Comparison of ENCODE assay signal across 21 mouse cellular contexts in genomic region chr4:122971646-122972045, GRCm38 (mm10). TPM values are rescaled to one million over a fixed set of nuclear protein-coding genes. Genes with fewer than 3 reads are reported as not detected.
DNase-seq lines count a peak whose midpoint lies in the region; ATAC-seq and TF ChIP-seq lines count a peak whose summit lies in the region.
"Had no signal": no experiment of that assay in that cellular context is flagged by ENCODE, and none has a peak within 500 bp of the region (broad histone marks: within the 10 kb centered on the region; RNA-seq: fewer than 3 reads in every experiment).

No protein-coding gene starts in this region.

- no peak for TF ChIP-seq POLR2A in liver, adult 2 months (IDR thresholded peaks at IDR 0.05; ENCODE audit: extremely low read depth, insufficient read depth, low read length)

- no peaks in the 10 kb centered on the region for H3K79me2 ChIP-seq in liver, adult 2 months (ENCODE audit: control insufficient read depth, insufficient read depth, low read length)

- H3K27me3 ChIP-seq in liver, adult 2 months (ENCODE audit: control insufficient read depth, insufficient read depth, low read length) = no peaks in the 10 kb centered on the region
- peaks cover 7% of the 10 kb centered on the region; the same call in 1 of the 2 replicates for H3K27me3 ChIP-seq in liver, embryonic 11.5 days (replicated peaks; ENCODE audit: control insufficient read depth, insufficient read depth, low read length)
- H3K27me3 ChIP-seq: embryonic facial prominence, embryonic 12.5 days; forebrain, embryonic 13.5 days; forebrain, embryonic 15.5 days had no signal

- TF ChIP-seq CTCF in liver, adult 2 months (IDR thresholded peaks at IDR 0.05; ENCODE audit: low read depth, low read length) = no peak

- no peaks in the 10 kb centered on the region for H3K36me3 ChIP-seq in liver, adult 2 months (ENCODE audit: control insufficient read depth, insufficient read depth, low read length)
- no peaks in the 10 kb centered on the region for H3K36me3 ChIP-seq in liver, embryonic 11.5 days (ENCODE audit: control insufficient read depth, insufficient read depth, low read length)
- H3K36me3 ChIP-seq: embryonic facial prominence, embryonic 10.5 days; embryonic facial prominence, embryonic 12.5 days; forebrain, embryonic 15.5 days had no signal

- DNase-seq in liver, adult 2 months (ENCODE audit: extremely low read depth, low read depth, low spot score) = no peak
- DNase-seq in liver, embryonic 11.5 days (ENCODE audit: low spot score) = no peak
- no peak for DNase-seq in c-Kit-positive CD71-positive TER-119-positive erythroid progenitor cells, embryonic 14.5 days (ENCODE audit: low spot score)
- DNase-seq in left cerebral cortex, adult 8-10 months (ENCODE audit: low spot score in 2 of 2) = no peak
- DNase-seq in gastrocnemius, postnatal 4 days (ENCODE audit: low spot score in 2 of 2) = no peak
- DNase-seq: adrenal gland, adult 2 months; adrenal gland, postnatal 10 days; adrenal gland, postnatal 25 days; cerebellum, adult 11 months; cerebellum, adult 18-20 months; cerebellum, adult 8-10 months; cerebellum, adult 9-11 months; cerebellum, postnatal 36 days; forebrain, postnatal 0 days had no signal

- WGBS in liver, adult 2 months = 73% methylated on average over 4 of the region's 4 CpGs
- 61% methylated on average over 4 of the region's 4 CpGs for WGBS in liver, embryonic 11.5 days

- H3K4me1 ChIP-seq in liver, adult 2 months (ENCODE audit: control insufficient read depth, insufficient read depth, low read length) = peaks cover 12% of the 10 kb centered on the region
- no peaks in the 10 kb centered on the region for H3K4me1 ChIP-seq in liver, embryonic 11.5 days (replicated peaks; ENCODE audit: control insufficient read depth, insufficient read depth, low read length)
- H3K4me1 ChIP-seq: embryonic facial prominence, embryonic 10.5 days; embryonic facial prominence, embryonic 12.5 days; forebrain, embryonic 13.5 days; forebrain, embryonic 15.5 days had no signal

- H3K4me2 ChIP-seq in liver, embryonic 11.5 days = no peak overlapping the region
- H3K4me2 ChIP-seq: embryonic facial prominence, embryonic 12.5 days; forebrain, embryonic 13.5 days; forebrain, embryonic 15.5 days had no signal

- no peaks in the 10 kb centered on the region for H3K9me3 ChIP-seq in liver, embryonic 11.5 days (ENCODE audit: control insufficient read depth, low read length)
- H3K9me3 ChIP-seq: embryonic facial prominence, embryonic 10.5 days; embryonic facial prominence, embryonic 12.5 days; forebrain, embryonic 13.5 days; forebrain, embryonic 15.5 days had no signal

- ATAC-seq in liver, embryonic 11.5 days (replicated peaks; ENCODE audit: low FRiP score) = no peak
- ATAC-seq in common myeloid progenitor, adult 5-6 weeks (replicated peaks; ENCODE audit: low read depth, poor library complexity, severe bottlenecking) = peak; percentile 65
- ATAC-seq in megakaryocyte, adult 5-6 weeks (ENCODE audit: poor library complexity, severe bottlenecking) = peak; percentile 67
- ATAC-seq: forebrain, embryonic 13.5 days; forebrain, embryonic 15.5 days; forebrain, postnatal 0 days had no signal

- peak overlapping the region; percentile 48 for H3K27ac ChIP-seq in liver, adult 2 months (replicated peaks; ENCODE audit: insufficient read depth, low read depth, low read length)
- H3K27ac ChIP-seq in liver, embryonic 11.5 days (ENCODE audit: low read depth, low read length) = no peak overlapping the region
- H3K27ac ChIP-seq: embryonic facial prominence, embryonic 10.5 days; embryonic facial prominence, embryonic 12.5 days; forebrain, embryonic 13.5 days; forebrain, embryonic 15.5 days had no signal

- no peak overlapping the region for H3K4me3 ChIP-seq in liver, adult 2 months (ENCODE audit: insufficient read depth, low read depth, low read length)
- no peak overlapping the region for H3K4me3 ChIP-seq in liver, embryonic 11.5 days (ENCODE audit: low read depth, low read length)
- H3K4me3 ChIP-seq: embryonic facial prominence, embryonic 10.5 days; embryonic facial prominence, embryonic 12.5 days; forebrain, embryonic 13.5 days; forebrain, embryonic 15.5 days had no signal

- H3K9ac ChIP-seq in liver, adult 2 months (ENCODE audit: low read depth, low read length) = no peak overlapping the region; the same call in 1 of the 2 replicates
- no peak overlapping the region for H3K9ac ChIP-seq in liver, embryonic 11.5 days (ENCODE audit: low read depth, low read length)
- H3K9ac ChIP-seq: embryonic facial prominence, embryonic 12.5 days; forebrain, embryonic 13.5 days; forebrain, embryonic 15.5 days; forebrain, postnatal 0 days had no signal

RNA-seq across cellular contexts. Expression of gene Mfsd2a, which starts 10.7 kb away (rescaled TPM):
- total RNA-seq in liver, adult 2 months (2014; rRNA removed) = 40.6 and 44.0 TPM in 2 replicates
- 32.8 and 62.5 TPM in 2 replicates for polyA plus RNA-seq in liver, adult 2 months (2012; rRNA removed)
- polyA plus RNA-seq in liver, embryonic 11.5 days (2014; fragmentation: Nextera tagmentation; extraction: Ambion mirVana) = 0.64 and 0.68 TPM in 2 replicates
- not detected in 2 replicates for total RNA-seq in common myeloid progenitor, adult 5-6 weeks (2017)
- 0.14 TPM in 1 of 2 replicates, not detected in the other for total RNA-seq in megakaryocyte, adult 5-6 weeks (2015)
- total RNA-seq in megakaryocyte, adult 5-6 weeks (2017) = 0.15 and 0.16 TPM in 2 replicates
- 10 to 100 TPM; 16.4 to 24.8 (median 20.1) TPM for total RNA-seq in left cerebral cortex, adult 8-10 months (2022)
- total RNA-seq in gastrocnemius, postnatal 4 days (2021) = 1 to 10 TPM in 1 of 2 experiments, under 1 TPM in 1; 0.75 to 1.1 TPM
- total RNA-seq: adrenal gland, postnatal 25 days had no signal

RNA-seq across cellular contexts. Expression of gene Mycl, which starts 23.8 kb away (rescaled TPM):
- 7.0 and 7.6 TPM in 2 replicates for total RNA-seq in liver, adult 2 months (2014; rRNA removed)
- polyA plus RNA-seq in liver, adult 2 months (2012; rRNA removed) = 3.3 and 3.6 TPM in 2 replicates
- polyA plus RNA-seq in liver, embryonic 11.5 days (2014; fragmentation: Nextera tagmentation; extraction: Ambion mirVana) = 3.1 and 4.0 TPM in 2 replicates
- total RNA-seq in common myeloid progenitor, adult 5-6 weeks (2017) = 1.5 and 3.7 TPM in 2 replicates
- total RNA-seq in megakaryocyte, adult 5-6 weeks (2015) = 2.6 and 4.0 TPM in 2 replicates
- 0.81 and 3.3 TPM in 2 replicates for total RNA-seq in megakaryocyte, adult 5-6 weeks (2017)
- 10 to 100 TPM; 12.1 to 13.1 (median 12.4) TPM for total RNA-seq in left cerebral cortex, adult 8-10 months (2022)
- total RNA-seq in gastrocnemius, postnatal 4 days (2021) = 10 to 100 TPM in 1 of 2 experiments, 1 to 10 TPM in 1; 8.9 to 10.8 TPM
- total RNA-seq: MEL had no signal

RNA-seq across cellular contexts. Expression of gene Trit1, which starts 44.8 kb away (rescaled TPM):
- 9.2 and 11.2 TPM in 2 replicates for total RNA-seq in liver, adult 2 months (2014; rRNA removed)
- 3.2 and 4.3 TPM in 2 replicates for polyA plus RNA-seq in liver, adult 2 months (2012; rRNA removed)
- 17.2 and 17.5 TPM in 2 replicates for polyA plus RNA-seq in liver, embryonic 11.5 days (2014; fragmentation: Nextera tagmentation; extraction: Ambion mirVana)
- total RNA-seq in common myeloid progenitor, adult 5-6 weeks (2017) = 26.4 and 39.4 TPM in 2 replicates
- total RNA-seq in megakaryocyte, adult 5-6 weeks (2015) = 10.7 and 16.5 TPM in 2 replicates
- total RNA-seq in megakaryocyte, adult 5-6 weeks (2017) = 21.0 and 22.3 TPM in 2 replicates
- 10 to 100 TPM; 16.0 to 20.3 (median 18.8) TPM for total RNA-seq in left cerebral cortex, adult 8-10 months (2022)
- total RNA-seq in gastrocnemius, postnatal 4 days (2021) = 10 to 100 TPM; 14.1 to 15.8 TPM

Comparison
In these comparisons a context has a peak if more than half of its experiments do, and no peak if none do; other contexts are left out.
1. RNA of gene Mfsd2a, which starts 10.7 kb away (total RNA-seq): 40.6 to 44.0 TPM in liver, adult 2 months and 16.4 to 24.8 TPM in left cerebral cortex, adult 8-10 months; 0.75 to 1.1 TPM in gastrocnemius, postnatal 4 days, 0.14 to 0.16 TPM in megakaryocyte, adult 5-6 weeks and not detected in common myeloid progenitor, adult 5-6 weeks; every median in the first group is over 4 times any median in the second.